Mouse (Mus musculus): Measurements from ENCODE around the gene Mlxipl. TPM values are rescaled to one million over a fixed set of nuclear protein-coding genes. Genes with fewer than 3 reads are reported as not detected.

Mlxipl gene
- total and polyA plus RNA-seq, 3 experiments, result not detected

GRCm38 (mm10) chr5:135072061-135072460, 17.6 kb upstream of the Mlxipl start:
- H3K79me2 ChIP-seq (ENCODE audit: control insufficient read depth, insufficient read depth, low read length, poor library complexity), result no peaks in the 10 kb centered on the region
- H3K4me1 ChIP-seq (ENCODE audit: control insufficient read depth in 1 of 2, insufficient read depth in 2 of 2, low read length in 2 of 2), result no peaks in the 10 kb centered on the region; a peak in 1 of 4 replicates
- H3K36me3 ChIP-seq (ENCODE audit: control insufficient read depth in 1 of 2, insufficient read depth in 2 of 2, low read length in 2 of 2), result no peaks in the 10 kb centered on the region
- no peaks in the 10 kb centered on the region for H3K27me3 ChIP-seq (ENCODE audit: control insufficient read depth in 1 of 2, insufficient read depth in 2 of 2, low read length in 2 of 2)
- no peaks in the 10 kb centered on the region for H3K9me3 ChIP-seq (replicated peaks; ENCODE audit: insufficient read depth, low read length)
- H3K27ac ChIP-seq (ENCODE audit: control insufficient read depth, low read depth, low read length), result no peak overlapping the region
- no peak overlapping the region for H3K4me3 ChIP-seq (ENCODE audit: control insufficient read depth in 1 of 2, insufficient read depth in 1 of 2, low read depth in 2 of 2, low read length in 2 of 2)
- DNase-seq (ENCODE audit: low read depth, low spot score), result no peak
- no peak overlapping the region for H3K9ac ChIP-seq (ENCODE audit: control insufficient read depth, low read depth, low read length, poor library complexity, severe bottlenecking)
- TF ChIP-seq KAT2A (conservative IDR thresholded peaks at IDR 0.05; ENCODE audit: low read depth, low read length) (no peak), USF2 (IDR thresholded peaks at IDR 0.05; ENCODE audit: borderline replicate concordance in 1 of 2, insufficient read depth in 1 of 2, low read depth in 1 of 2, low read length in 2 of 2) (no peak), JUND (IDR thresholded peaks at IDR 0.05; ENCODE audit: low read depth, low read length) (no peak), ZC3H11A (IDR thresholded peaks at IDR 0.05; ENCODE audit: low read depth, low read length) (no peak)

DNA sequence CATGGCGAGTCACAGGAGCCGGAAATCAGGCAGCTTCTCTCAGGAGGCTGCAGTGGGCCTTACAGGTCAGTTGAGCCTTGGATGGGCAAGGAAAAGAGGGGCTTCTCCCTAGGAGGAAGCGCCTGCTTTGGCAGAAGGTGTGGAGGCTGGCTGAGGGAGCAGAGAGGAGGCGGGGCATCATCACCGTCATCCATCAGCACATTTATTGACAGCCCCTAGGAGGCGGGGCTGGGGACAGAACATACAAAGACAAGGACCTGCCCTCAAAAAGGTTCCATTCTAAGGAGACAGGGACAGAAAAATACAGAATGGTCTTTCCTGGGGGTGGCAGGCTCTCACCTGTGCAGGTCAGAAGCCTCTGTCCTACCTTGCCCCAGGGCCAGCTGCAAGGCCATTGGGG, 17.0 kb upstream of the Mlxipl start:
- no peaks in the 10 kb centered on the region for H3K27me3 ChIP-seq (ENCODE audit: control insufficient read depth in 1 of 2, insufficient read depth in 2 of 2, low read length in 2 of 2)
- no peaks in the 10 kb centered on the region; a peak in 1 of 4 replicates for H3K4me1 ChIP-seq (ENCODE audit: control insufficient read depth in 1 of 2, insufficient read depth in 2 of 2, low read length in 2 of 2)
- TF ChIP-seq TAL1 (IDR thresholded peaks at IDR 0.05; ENCODE audit: low read length) (no peak), GABPA (IDR thresholded peaks at IDR 0.05; ENCODE audit: low read depth, low read length) (no peak), JUND (IDR thresholded peaks at IDR 0.05; ENCODE audit: low read depth, low read length) (no peak), RCOR1 (IDR thresholded peaks at IDR 0.05; ENCODE audit: low read depth, low read length) (no peak), CHD2 (IDR thresholded peaks at IDR 0.05; ENCODE audit: low read length) (no peak), GATA1 (IDR thresholded peaks at IDR 0.05; ENCODE audit: low read depth, low read length) (no peak), POLR2AphosphoS5 (IDR thresholded peaks at IDR 0.05; ENCODE audit: borderline replicate concordance, low read depth, low read length) (no peak), MXI1 (IDR thresholded peaks at IDR 0.05; ENCODE audit: low read depth, low read length) (no peak), POLR2AphosphoS2 (IDR thresholded peaks at IDR 0.05; ENCODE audit: low read length) (no peak), ETS1 (IDR thresholded peaks at IDR 0.05; ENCODE audit: low read depth, low read length) (no peak)

GRCm38 (mm10) chr5:135073349-135074150, 16.1 kb upstream of the Mlxipl start:
- H3K27me3 ChIP-seq (ENCODE audit: control insufficient read depth in 1 of 2, insufficient read depth in 2 of 2, low read length in 2 of 2), result no peaks in the 10 kb centered on the region
- TF ChIP-seq TCF12 (IDR thresholded peaks at IDR 0.05; ENCODE audit: low read depth, low read length) (no peak), MAX (IDR thresholded peaks at IDR 0.05; ENCODE audit: low read length) (no peak), MXI1 (IDR thresholded peaks at IDR 0.05; ENCODE audit: low read depth, low read length) (no peak), MYB (IDR thresholded peaks at IDR 0.05; ENCODE audit: low read depth, low read length) (no peak), TAL1 (IDR thresholded peaks at IDR 0.05; ENCODE audit: low read length) (no peak), KAT2A (conservative IDR thresholded peaks at IDR 0.05; ENCODE audit: low read depth, low read length) (no peak)
- peaks cover 0 to 3% of the 10 kb centered on the region in 2 experiments; a peak in 2 of 4 replicates for H3K4me1 ChIP-seq (ENCODE audit: control insufficient read depth in 1 of 2, insufficient read depth in 2 of 2, low read length in 2 of 2)
- H3K36me3 ChIP-seq (ENCODE audit: control insufficient read depth in 1 of 2, insufficient read depth in 2 of 2, low read length in 2 of 2), result no peaks in the 10 kb centered on the region
- DNase-seq (ENCODE audit: low read depth, low spot score), result no peak
- H3K9ac ChIP-seq (ENCODE audit: control insufficient read depth, low read depth, low read length, poor library complexity, severe bottlenecking), result no peak overlapping the region
- H3K4me3 ChIP-seq (ENCODE audit: control insufficient read depth in 1 of 2, insufficient read depth in 1 of 2, low read depth in 2 of 2, low read length in 2 of 2), result no peak overlapping the region
- no peaks in the 10 kb centered on the region; the same call in 1 of the 2 replicates for H3K79me2 ChIP-seq (ENCODE audit: control insufficient read depth, insufficient read depth, low read length, poor library complexity)
- no peak overlapping the region for H3K27ac ChIP-seq (ENCODE audit: control insufficient read depth, low read depth, low read length)
- H3K9me3 ChIP-seq (replicated peaks; ENCODE audit: insufficient read depth, low read length), result no peaks in the 10 kb centered on the region

More for the DNA sequence above, 17.0 kb upstream of the Mlxipl start:
- Histone ChIP-seq H3K4me3 (ENCODE audit: control insufficient read depth in 1 of 2, insufficient read depth in 1 of 2, low read depth in 2 of 2, low read length in 2 of 2) (no peak overlapping the region), H3K27ac (ENCODE audit: control insufficient read depth, low read depth, low read length) (no peak overlapping the region), H3K9ac (ENCODE audit: control insufficient read depth, low read depth, low read length, poor library complexity, severe bottlenecking) (no peak overlapping the region), H3K79me2 (ENCODE audit: control insufficient read depth, insufficient read depth, low read length, poor library complexity) (no peaks in the 10 kb centered on the region; the same call in 1 of the 2 replicates), H3K36me3 (ENCODE audit: control insufficient read depth in 1 of 2, insufficient read depth in 2 of 2, low read length in 2 of 2) (no peaks in the 10 kb centered on the region), H3K9me3 (replicated peaks; ENCODE audit: insufficient read depth, low read length) (no peaks in the 10 kb centered on the region)
- DNase-seq (ENCODE audit: low read depth, low spot score), result no peak
